Mouse (Mus musculus) kidney, adult 2 months (tissue): ENCODE data around the gene Wdfy4.

ENCODE experiments used
- CTCF ChIP-seq: fragments of 200-500 bp; conservative IDR thresholded peaks from 2 replicates; pipeline ENCODE4 v1.5.1; 2011; ENCODE audit warnings: low read depth, mild to moderate bottlenecking, control low read depth, low read length, moderate library complexity, mixed read lengths; ENCODE audit not compliant: insufficient read depth, insufficient read length
- POLR2A ChIP-seq: fragments of 200-500 bp; IDR thresholded peaks from one replicate; pipeline ENCODE4 v1.6.1; 2011; ENCODE audit warnings: low read depth, low read length, control low read depth

DNA sequence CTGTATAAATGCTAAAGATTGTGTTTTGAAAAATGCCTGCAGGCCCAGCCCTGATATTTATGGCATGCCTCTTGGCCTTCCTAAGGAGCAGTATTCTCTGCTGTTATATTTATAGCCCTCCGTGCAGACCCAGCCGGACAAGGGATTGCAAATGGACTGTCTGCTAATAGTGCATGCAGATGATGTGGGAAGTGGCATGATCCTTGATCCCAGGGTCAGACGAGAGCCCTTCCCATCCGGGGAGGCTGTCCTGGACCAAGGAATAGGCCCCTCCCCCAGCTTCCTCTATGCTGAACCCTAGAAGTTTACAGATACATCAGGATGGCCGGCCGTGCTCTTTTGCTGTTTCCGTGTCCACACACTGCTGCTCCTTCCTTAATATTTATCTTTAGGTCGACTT lies 226.6 kb downstream of the Wdfy4 start:
- TF ChIP-seq POLR2A (no peak), CTCF (no peak)
